Mouse (Mus musculus) frontal cortex, adult 2 months (tissue): ENCODE results near the gene Bcam. TPM values are rescaled to one million over a fixed set of nuclear protein-coding genes. Genes with fewer than 3 reads are reported as not detected.

ENCODE experiments used
- DNase-seq, 2 experiments: peaks; one replicate each; pipeline ENCODE4 v3.0.0; 2022; ENCODE audit warnings: low spot score in 1 of 2; ENCODE audit errors: extremely low spot score in 1 of 2
- polyA plus RNA-seq: library from polyadenylated mRNA; depleted of rRNA; stranded (reverse); fragments of >200 nt; gene quantifications from 2 replicates; pipeline ENCODE4 v1.2.3, GENCODE M21; 2012

Bcam gene
- polyA plus RNA-seq, 1 experiment: 23.0 TPM

- no peak for DNase-seq
These were observed 32.0 kb downstream of the Bcam start for GRCm38 (mm10) chr7:19738771-19739170.

GRCm38 (mm10) chr7:19736389-19737057 is 34.3 kb downstream of the Bcam start:
- no peak for DNase-seq

- DNase-seq: no peak
These were observed 36.6 kb downstream of the Bcam start for GRCm38 (mm10) chr7:19734178-19734666.

- no peak for DNase-seq
These were observed 44.3 kb downstream of the Bcam start for GRCm38 (mm10) chr7:19726541-19726940.

GRCm38 (mm10) chr7:19724167-19724566 is 46.6 kb downstream of the Bcam start:
- no peak for DNase-seq

- DNase-seq: no peak
These were observed 48.0 kb downstream of the Bcam start for GRCm38 (mm10) chr7:19722754-19723195.

- no peak for DNase-seq
These were observed 51.6 kb downstream of the Bcam start for GRCm38 (mm10) chr7:19719200-19719599.

- no peak for DNase-seq
These were observed 52.4 kb downstream of the Bcam start for GRCm38 (mm10) chr7:19718297-19718952.

GRCm38 (mm10) chr7:19717346-19717745 is 53.5 kb downstream of the Bcam start:
- DNase-seq: no peak

GRCm38 (mm10) chr7:19716822-19717221 is 54.0 kb downstream of the Bcam start:
- no peak for DNase-seq

- DNase-seq: no peak
These were observed 54.6 kb downstream of the Bcam start for GRCm38 (mm10) chr7:19716055-19716682.

- peak; percentile 99 to 100 for DNase-seq
These were observed 55.4 kb downstream of the Bcam start, which contains the start of gene Tomm40 for GRCm38 (mm10) chr7:19715239-19716054. TSS of gene Tomm40 (minus strand) at chr7:19715438.

GRCm38 (mm10) chr7:19714836-19715235 is 56.0 kb downstream of the Bcam start:
- no peak for DNase-seq

GRCm38 (mm10) chr7:19713598-19713997 is 57.2 kb downstream of the Bcam start:
- no peak for DNase-seq

- no peak for DNase-seq
These were observed 57.6 kb downstream of the Bcam start for GRCm38 (mm10) chr7:19713196-19713595.

- DNase-seq: no peak
These were observed 58.4 kb downstream of the Bcam start for GRCm38 (mm10) chr7:19712414-19712813.

- no peak for DNase-seq
These were observed 60.2 kb downstream of the Bcam start for GRCm38 (mm10) chr7:19710650-19711049.
